Mouse (Mus musculus): ENCODE results near the gene Mrps15.

GRCm38 (mm10) chr4:126097711-126098253 is 51.1 kb downstream of the Mrps15 start:
- TF ChIP-seq POLR2A (IDR thresholded peaks at IDR 0.05; ENCODE audit: borderline replicate concordance, control insufficient read depth, low read depth, low read length) (no peak), CTCF (IDR thresholded peaks at IDR 0.05; ENCODE audit: control insufficient read depth, insufficient read depth, low read length) (no peak)

Data from bone marrow, adult 2 months (tissue).